Mouse (Mus musculus): ENCODE measurements at regions not wholly inside any gene's neighbourhood (a gene's known extent, or its start where the extent isn't known, plus 50 kb on each side); places are given as distances from the start of the nearest gene placed in this dataset.

DNA sequence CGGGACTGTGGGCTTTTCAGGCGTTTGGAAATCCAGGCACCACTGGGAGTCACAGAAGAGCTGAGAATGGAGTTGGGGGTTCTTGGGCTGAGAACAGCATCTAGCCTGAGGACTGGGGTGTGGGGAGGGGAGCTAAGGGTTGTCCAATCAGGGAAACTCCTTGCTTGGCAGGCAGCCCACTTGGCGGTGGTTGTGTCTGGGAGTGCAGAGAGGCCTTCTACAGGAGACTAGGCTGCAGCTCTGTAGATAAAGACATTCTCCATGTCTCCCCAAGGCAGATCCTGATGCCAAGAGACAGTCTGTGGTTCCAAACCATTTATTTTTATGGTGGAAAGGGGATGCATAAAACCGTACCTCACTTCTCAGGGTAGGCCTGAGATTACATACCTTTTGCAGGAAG is 774.6 kb downstream of the Brinp1 start:
- H3K9me3 ChIP-seq (ENCODE audit: control insufficient read depth, insufficient read depth, low read depth, low read length) = no peaks in the 10 kb centered on the region
- no peaks in the 10 kb centered on the region for H3K36me3 ChIP-seq (ENCODE audit: control insufficient read depth, insufficient read depth, low read length, poor library complexity, severe bottlenecking)
- TF ChIP-seq CHD2 (IDR thresholded peaks at IDR 0.05; ENCODE audit: low read depth, low read length) = no peak
- TF ChIP-seq HCFC1 (IDR thresholded peaks at IDR 0.05; ENCODE audit: borderline replicate concordance, insufficient read depth, low read length) = no peak
- TF ChIP-seq ZC3H11A (IDR thresholded peaks at IDR 0.05; ENCODE audit: borderline replicate concordance, low read depth, low read length) = no peak
- TF ChIP-seq ZNF384 (IDR thresholded peaks at IDR 0.05; ENCODE audit: low read depth, low read length) = no peak
- no peak for TF ChIP-seq MAFK (IDR thresholded peaks at IDR 0.05; ENCODE audit: insufficient read depth, low read depth, low read length)
- no peak overlapping the region for H3K9ac ChIP-seq (ENCODE audit: insufficient read depth, low read depth, low read length, poor library complexity, severe bottlenecking)
- no peak for DNase-seq (ENCODE audit: low read depth, low spot score)
- H3K27ac ChIP-seq (ENCODE audit: insufficient read depth, low read depth, low read length, poor library complexity, severe bottlenecking) = no peak overlapping the region
- H3K4me3 ChIP-seq (ENCODE audit: insufficient read depth in 1 of 2, low read depth in 1 of 2, low read length in 2 of 2, poor library complexity in 1 of 2, severe bottlenecking in 1 of 2) = no peak overlapping the region
- H3K4me1 ChIP-seq (ENCODE audit: control insufficient read depth in 2 of 2, insufficient read depth in 2 of 2, low read length in 2 of 2, poor library complexity in 1 of 2) = no peaks in the 10 kb centered on the region
- in situ Hi-C loops (cut with MboI; ENCODE audit: low sequenced_read_pairs in 2 of 2, unreplicated experiment in 2 of 2) = no loop called here

DNA sequence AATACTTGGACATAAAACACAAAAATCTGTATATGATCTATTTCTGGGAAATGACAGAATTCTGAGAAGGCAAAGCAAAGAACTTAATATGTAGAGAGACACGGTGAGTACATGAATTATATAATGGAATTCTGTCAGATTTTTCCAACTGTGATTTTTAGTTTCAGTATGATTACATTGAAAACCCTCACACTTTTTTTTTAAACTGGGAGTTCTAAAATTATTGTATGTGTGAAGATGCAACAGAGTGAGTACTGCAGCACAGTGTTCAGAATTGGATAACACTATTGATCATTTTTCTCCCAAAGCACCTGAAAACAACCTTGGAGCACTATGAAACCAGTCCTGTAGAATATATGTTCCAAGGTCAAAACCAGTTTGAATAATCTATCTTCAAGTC is 797.7 kb downstream of the Brinp1 start:
- Histone ChIP-seq H3K4me1 (ENCODE audit: control insufficient read depth in 2 of 2, insufficient read depth in 2 of 2, low read length in 2 of 2, poor library complexity in 1 of 2) (no peaks in the 10 kb centered on the region), H3K4me3 (ENCODE audit: insufficient read depth in 1 of 2, low read depth in 1 of 2, low read length in 2 of 2, poor library complexity in 1 of 2, severe bottlenecking in 1 of 2) (no peak overlapping the region), H3K9ac (ENCODE audit: insufficient read depth, low read depth, low read length, poor library complexity, severe bottlenecking) (no peak overlapping the region), H3K36me3 (ENCODE audit: control insufficient read depth, insufficient read depth, low read length, poor library complexity, severe bottlenecking) (no peaks in the 10 kb centered on the region), H3K9me3 (ENCODE audit: control insufficient read depth, insufficient read depth, low read depth, low read length) (no peaks in the 10 kb centered on the region), H3K27ac (ENCODE audit: insufficient read depth, low read depth, low read length, poor library complexity, severe bottlenecking) (no peak overlapping the region)
- no peak for TF ChIP-seq HCFC1 (IDR thresholded peaks at IDR 0.05; ENCODE audit: borderline replicate concordance, insufficient read depth, low read length)
- TF ChIP-seq ZNF384 (IDR thresholded peaks at IDR 0.05; ENCODE audit: low read depth, low read length) = no peak
- no peak for TF ChIP-seq MAFK (IDR thresholded peaks at IDR 0.05; ENCODE audit: insufficient read depth, low read depth, low read length)
- TF ChIP-seq CHD2 (IDR thresholded peaks at IDR 0.05; ENCODE audit: low read depth, low read length) = no peak
- TF ChIP-seq ZC3H11A (IDR thresholded peaks at IDR 0.05; ENCODE audit: borderline replicate concordance, low read depth, low read length) = no peak
- no peak for DNase-seq (ENCODE audit: low read depth, low spot score)
- in situ Hi-C loops (cut with MboI; ENCODE audit: low sequenced_read_pairs in 2 of 2, unreplicated experiment in 2 of 2) = no loop called here

DNA sequence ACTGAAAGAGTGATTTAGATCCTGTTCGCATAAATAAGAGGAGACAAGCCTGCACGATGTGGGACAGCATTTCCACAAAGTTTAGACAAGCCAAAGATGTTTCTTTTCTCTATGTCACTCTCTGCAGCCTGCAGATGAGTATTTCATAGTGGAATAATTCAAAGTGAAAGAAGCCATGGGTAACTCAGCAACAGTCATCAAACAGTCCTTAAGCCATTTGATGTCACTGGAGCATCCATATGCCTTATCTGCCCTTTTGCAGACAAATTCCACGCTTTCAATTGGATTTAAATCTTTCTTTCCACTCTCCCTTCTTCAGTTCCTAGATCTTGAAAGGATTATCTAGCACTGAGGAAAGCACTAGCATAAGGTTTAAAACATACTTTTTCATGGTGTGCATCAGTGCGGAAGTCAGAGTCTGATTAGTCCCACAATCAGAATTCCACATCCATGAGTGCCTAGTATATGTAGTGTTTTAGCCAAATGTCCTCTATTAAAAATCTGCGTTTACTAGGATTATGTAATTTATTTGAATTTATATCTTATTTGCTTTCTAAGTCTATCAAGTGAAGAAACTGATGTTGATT is 805.6 kb downstream of the Brinp1 start:
- no peak for DNase-seq (ENCODE audit: low read depth, low spot score)
- no peak overlapping the region for H3K9ac ChIP-seq (ENCODE audit: insufficient read depth, low read depth, low read length, poor library complexity, severe bottlenecking)
- no peaks in the 10 kb centered on the region for H3K36me3 ChIP-seq (ENCODE audit: control insufficient read depth, insufficient read depth, low read length, poor library complexity, severe bottlenecking)
- no peak overlapping the region for H3K4me3 ChIP-seq (ENCODE audit: insufficient read depth in 1 of 2, low read depth in 1 of 2, low read length in 2 of 2, poor library complexity in 1 of 2, severe bottlenecking in 1 of 2)
- in situ Hi-C loops (cut with MboI; ENCODE audit: low sequenced_read_pairs in 2 of 2, unreplicated experiment in 2 of 2) = no loop called here
- no peak overlapping the region for H3K27ac ChIP-seq (ENCODE audit: insufficient read depth, low read depth, low read length, poor library complexity, severe bottlenecking)
- TF ChIP-seq ZNF384 (IDR thresholded peaks at IDR 0.05; ENCODE audit: low read depth, low read length) (no peak), HCFC1 (IDR thresholded peaks at IDR 0.05; ENCODE audit: borderline replicate concordance, insufficient read depth, low read length) (no peak), MAFK (IDR thresholded peaks at IDR 0.05; ENCODE audit: insufficient read depth, low read depth, low read length) (no peak), ZC3H11A (IDR thresholded peaks at IDR 0.05; ENCODE audit: borderline replicate concordance, low read depth, low read length) (no peak), CHD2 (IDR thresholded peaks at IDR 0.05; ENCODE audit: low read depth, low read length) (no peak)
- H3K9me3 ChIP-seq (ENCODE audit: control insufficient read depth, insufficient read depth, low read depth, low read length) = no peaks in the 10 kb centered on the region
- H3K4me1 ChIP-seq (ENCODE audit: control insufficient read depth in 2 of 2, insufficient read depth in 2 of 2, low read length in 2 of 2, poor library complexity in 1 of 2) = no peaks in the 10 kb centered on the region

DNA sequence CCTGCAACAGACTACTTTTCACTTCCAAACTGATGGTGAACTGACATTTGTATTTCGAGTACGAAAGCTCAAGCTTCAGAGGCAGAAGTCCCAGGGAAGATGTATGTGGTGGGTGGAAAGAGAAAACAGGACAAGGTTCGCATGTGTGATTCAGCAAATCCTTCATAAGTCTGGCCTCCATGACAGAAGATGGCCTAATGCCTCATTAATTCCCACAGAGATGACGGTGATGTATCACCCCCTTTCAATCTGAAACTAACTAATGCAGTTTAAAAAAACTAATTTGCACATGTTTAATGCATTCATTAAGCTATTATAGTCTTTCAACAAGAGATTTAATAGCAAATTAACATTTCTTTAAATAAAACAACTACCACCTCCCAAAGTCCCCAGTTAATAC is 826.1 kb downstream of the Brinp1 start:
- TF ChIP-seq CHD2 (IDR thresholded peaks at IDR 0.05; ENCODE audit: low read depth, low read length) (no peak), ZNF384 (IDR thresholded peaks at IDR 0.05; ENCODE audit: low read depth, low read length) (no peak), MAFK (IDR thresholded peaks at IDR 0.05; ENCODE audit: insufficient read depth, low read depth, low read length) (no peak)
- no peak overlapping the region for H3K27ac ChIP-seq (ENCODE audit: insufficient read depth, low read depth, low read length, poor library complexity, severe bottlenecking)
- H3K4me3 ChIP-seq (ENCODE audit: insufficient read depth in 1 of 2, low read depth in 1 of 2, low read length in 2 of 2, poor library complexity in 1 of 2, severe bottlenecking in 1 of 2) = no peak overlapping the region

DNA sequence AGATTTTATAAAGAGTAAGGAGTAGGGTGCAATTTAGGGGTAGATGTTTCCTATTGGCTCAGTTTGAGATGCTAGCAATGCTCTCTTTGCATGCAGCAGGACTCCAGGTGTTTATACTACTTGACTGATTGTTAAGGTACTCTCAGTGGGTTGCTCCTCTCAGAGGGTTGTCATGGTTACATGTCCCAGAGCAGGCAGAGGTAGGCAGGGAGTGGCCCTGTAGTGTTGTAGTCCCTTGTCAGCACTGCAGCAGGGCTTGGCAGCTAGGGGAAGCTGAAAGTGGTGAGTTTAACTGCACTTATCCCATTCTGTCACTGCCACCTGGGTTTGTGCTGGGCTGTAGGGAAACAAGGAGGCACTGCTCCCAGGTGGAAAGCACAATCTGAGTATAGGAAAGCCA is 839.7 kb downstream of the Brinp1 start:
- TF ChIP-seq ZNF384 (IDR thresholded peaks at IDR 0.05; ENCODE audit: low read depth, low read length) (no peak), MAFK (IDR thresholded peaks at IDR 0.05; ENCODE audit: insufficient read depth, low read depth, low read length) (no peak), CHD2 (IDR thresholded peaks at IDR 0.05; ENCODE audit: low read depth, low read length) (no peak), ZC3H11A (IDR thresholded peaks at IDR 0.05; ENCODE audit: borderline replicate concordance, low read depth, low read length) (no peak), HCFC1 (IDR thresholded peaks at IDR 0.05; ENCODE audit: borderline replicate concordance, insufficient read depth, low read length) (no peak)

More for the DNA sequence above, 826.1 kb downstream of the Brinp1 start:
- in situ Hi-C loops (cut with MboI; ENCODE audit: low sequenced_read_pairs in 2 of 2, unreplicated experiment in 2 of 2) = no loop called here
- no peak overlapping the region for H3K9ac ChIP-seq (ENCODE audit: insufficient read depth, low read depth, low read length, poor library complexity, severe bottlenecking)
- H3K4me1 ChIP-seq (ENCODE audit: control insufficient read depth in 2 of 2, insufficient read depth in 2 of 2, low read length in 2 of 2, poor library complexity in 1 of 2) = no peaks in the 10 kb centered on the region; a peak in 1 of 4 replicates
- H3K9me3 ChIP-seq (ENCODE audit: control insufficient read depth, insufficient read depth, low read depth, low read length) = no peaks in the 10 kb centered on the region
- H3K36me3 ChIP-seq (ENCODE audit: control insufficient read depth, insufficient read depth, low read length, poor library complexity, severe bottlenecking) = no peaks in the 10 kb centered on the region
- DNase-seq (ENCODE audit: low read depth, low spot score) = peak; percentile 1

More for the DNA sequence above, 839.7 kb downstream of the Brinp1 start:
- DNase-seq (ENCODE audit: low read depth, low spot score) = no peak
- Histone ChIP-seq H3K4me3 (ENCODE audit: insufficient read depth in 1 of 2, low read depth in 1 of 2, low read length in 2 of 2, poor library complexity in 1 of 2, severe bottlenecking in 1 of 2) (no peak overlapping the region), H3K9me3 (ENCODE audit: control insufficient read depth, insufficient read depth, low read depth, low read length) (no peaks in the 10 kb centered on the region), H3K36me3 (ENCODE audit: control insufficient read depth, insufficient read depth, low read length, poor library complexity, severe bottlenecking) (no peaks in the 10 kb centered on the region), H3K27ac (ENCODE audit: insufficient read depth, low read depth, low read length, poor library complexity, severe bottlenecking) (no peak overlapping the region), H3K4me1 (ENCODE audit: control insufficient read depth in 2 of 2, insufficient read depth in 2 of 2, low read length in 2 of 2, poor library complexity in 1 of 2) (no peaks in the 10 kb centered on the region), H3K9ac (ENCODE audit: insufficient read depth, low read depth, low read length, poor library complexity, severe bottlenecking) (no peak overlapping the region)
- in situ Hi-C loops (cut with MboI; ENCODE audit: low sequenced_read_pairs in 2 of 2, unreplicated experiment in 2 of 2) = no loop called here

Measured in ES-E14 (cell line).